Mouse (Mus musculus) hindbrain, embryonic 14.5 days (tissue): ENCODE results near the gene Ago1. TPM values are rescaled to one million over a fixed set of nuclear protein-coding genes. Genes with fewer than 3 reads are reported as not detected.
A peak's percentile ranks its signal among the peaks of the same experiment; 100 is the strongest.

Source experiments
- ATAC-seq: fragments of 200-750 bp; cut with Nextera tagmentation; 2 replicates; pipeline ENCODE4 v1.8.0; 2017; ENCODE audit warnings: moderate number of reproducible peaks, mild to moderate bottlenecking, moderate TSS enrichment, moderate library complexity; ENCODE audit not compliant: low FRiP score
- DNase-seq: peaks from one replicate; pipeline ENCODE4 v3.0.0-alpha.2; 2015; ENCODE audit warnings: low spot score
- H3K27ac ChIP-seq: fragments of 300-500 bp; sonication (generic); 2 replicates; pipeline ENCODE4 v1.5.1; 2014; ENCODE audit warnings: mild to moderate bottlenecking, moderate library complexity
- H3K27me3 ChIP-seq: fragments of 300-500 bp; sonication (generic); 2 replicates; pipeline ENCODE4 v1.6.1; 2014; ENCODE audit warnings: mild to moderate bottlenecking, low read length, mixed read lengths; ENCODE audit not compliant: control insufficient read depth, insufficient read depth
- H3K36me3 ChIP-seq: fragments of 300-500 bp; sonication (generic); replicated peaks from 2 replicates; pipeline ENCODE4 v1.6.1; 2014; ENCODE audit not compliant: control insufficient read depth, insufficient read depth
- H3K4me1 ChIP-seq: fragments of 300-500 bp; sonication (generic); replicated peaks from 2 replicates; pipeline ENCODE4 v1.6.1; 2014; ENCODE audit warnings: antibody characterized with exemption, low read length, mixed read lengths; ENCODE audit not compliant: control insufficient read depth, insufficient read depth
- H3K4me2 ChIP-seq: fragments of 300-500 bp; sonication (generic); replicated peaks from 2 replicates; pipeline ENCODE4 v1.6.1; 2014; ENCODE audit warnings: mild to moderate bottlenecking, moderate library complexity
- H3K4me3 ChIP-seq: fragments of 300-500 bp; sonication (generic); replicated peaks from 2 replicates; pipeline ENCODE4 v1.5.1; 2014; ENCODE audit warnings: mild to moderate bottlenecking, low read length
- H3K9ac ChIP-seq: fragments of 300-500 bp; sonication (generic); 2 replicates; pipeline ENCODE4 v1.6.1; 2014
- H3K9me3 ChIP-seq: fragments of 300-500 bp; sonication (generic); 2 replicates; pipeline ENCODE4 v1.6.1; 2016; ENCODE audit warnings: low read length; ENCODE audit not compliant: control insufficient read depth
- WGBS: fragments of 180-500 bp; shearing (Covaris S2); extraction: QIAGEN DNeasy Blood & Tissue Kit; methylation state at CpG from one replicate; pipeline ENCODE4 v1.1.7; 2014; 5-methylcytosine and 5-hydroxymethylcytosine counted together
- polyA plus RNA-seq: library from polyadenylated mRNA; unstranded; fragments of >200 nt; fragmentation: Nextera tagmentation; extraction: Ambion mirVana; gene quantifications from 2 replicates; pipeline ENCODE4 v1.2.1, GENCODE M21; 2014

The Ago1 gene
- polyA plus RNA-seq, 1 experiment from 2014 or later: 15.0 TPM

GRCm38 (mm10) chr4:126433175-126433574 lies 35.2 kb downstream of the Ago1 start:
- Histone ChIP-seq H3K4me3 (no peak overlapping the region), H3K36me3 (peaks cover 45% of the 10 kb centered on the region), H3K27me3 (no peaks in the 10 kb centered on the region), H3K4me2 (no peak overlapping the region), H3K4me1 (peaks cover 10% of the 10 kb centered on the region; the same call in 1 of the 2 replicates), H3K9me3 (no peaks in the 10 kb centered on the region), H3K9ac (no peak overlapping the region), H3K27ac (no peak overlapping the region)
- WGBS: 90% methylated on average over 4 of the region's 4 CpGs
- DNase-seq (no peak), ATAC-seq (no peak)

DNA sequence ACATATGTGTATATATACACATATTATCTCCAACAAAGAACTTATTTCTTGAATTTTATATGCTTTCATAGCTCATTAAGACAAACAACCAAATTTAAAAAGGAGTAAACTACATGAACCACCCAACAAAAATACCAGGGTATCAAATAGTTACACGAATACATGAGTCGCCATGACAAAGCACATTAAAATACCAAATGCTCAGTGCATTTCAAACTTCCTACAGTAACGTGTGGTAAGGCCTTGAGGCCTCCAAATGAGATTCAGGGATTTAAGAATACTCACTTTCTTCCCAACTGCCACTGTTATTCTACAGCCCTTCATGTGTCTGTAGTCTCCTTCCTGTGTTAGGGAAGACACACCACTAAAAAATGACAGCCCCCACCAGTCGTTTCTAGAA lies 36.6 kb downstream of the Ago1 start:
- ATAC-seq (no peak), DNase-seq (no peak)
- Histone ChIP-seq H3K27ac (no peak overlapping the region), H3K4me1 (peaks cover 11% of the 10 kb centered on the region; the same call in 1 of the 2 replicates), H3K27me3 (no peaks in the 10 kb centered on the region), H3K4me2 (no peak overlapping the region), H3K9ac (no peak overlapping the region), H3K36me3 (peaks cover 31% of the 10 kb centered on the region), H3K9me3 (no peaks in the 10 kb centered on the region), H3K4me3 (no peak overlapping the region)
- WGBS: 85% methylated on average over 4 of the region's 4 CpGs

- H3K36me3 ChIP-seq: peaks cover 9% of the 10 kb centered on the region
- under 1% methylated on average over 65 of the region's 65 CpGs for WGBS
- no peaks in the 10 kb centered on the region for H3K9me3 ChIP-seq
- peak within 1 kb of the TSS; percentile 75 for H3K4me3 ChIP-seq
- peaks cover 11% of the 10 kb centered on the region; the same call in 1 of the 2 replicates for H3K4me1 ChIP-seq
- H3K27ac ChIP-seq: peak within 1 kb of the TSS; percentile 90
- peak within 1 kb of the TSS; percentile 82 for H3K4me2 ChIP-seq
- no peaks in the 10 kb centered on the region for H3K27me3 ChIP-seq
- peak within 1 kb of the TSS; percentile 81 for H3K9ac ChIP-seq
- DNase-seq (peak; percentile 91), ATAC-seq (peak; percentile 95)
Measured at GRCm38 (mm10) chr4:126429347-126430079, 38.9 kb downstream of the Ago1 start, which contains the start of gene Ago3. Gene Ago3 (minus strand): TSS chr4:126429556.

DNA sequence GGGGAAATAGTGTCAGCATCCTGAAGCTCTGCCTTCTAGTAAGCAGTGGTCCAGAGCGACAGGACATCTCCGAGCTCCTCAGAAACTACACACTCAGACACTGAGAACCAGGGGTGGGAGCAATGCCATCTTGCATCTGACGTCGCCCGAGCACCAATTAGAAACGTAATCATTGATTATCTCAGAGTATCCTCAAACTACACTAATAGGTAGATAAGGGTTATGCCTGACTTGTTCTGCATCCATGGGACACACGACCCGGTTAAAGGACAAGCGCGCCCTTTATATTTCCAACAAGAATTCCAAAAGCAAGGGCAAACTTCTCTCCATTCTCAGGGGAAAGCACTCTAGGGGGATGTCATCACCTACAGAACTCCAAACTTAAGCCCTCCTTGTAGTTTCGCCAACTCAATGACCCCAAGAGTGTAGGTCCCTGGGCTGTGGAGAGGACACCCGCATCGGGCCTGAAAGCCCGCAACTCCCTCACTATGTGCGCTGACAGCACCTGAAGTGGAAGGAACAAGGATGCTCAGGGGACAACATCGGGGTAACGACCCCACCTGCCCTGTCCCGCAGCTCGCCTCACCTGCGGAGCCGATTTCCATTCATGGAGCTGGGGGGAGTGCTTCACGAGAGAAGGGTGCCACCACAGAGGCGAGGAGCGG lies 39.6 kb downstream of the Ago1 start:
- 0 out of 2 replicates have a peak, but pooled peaks cover 2% of the 10 kb centered on the region for H3K36me3 ChIP-seq
- peak; percentile 59 for ATAC-seq
- H3K4me3 ChIP-seq: peak overlapping the region; percentile 75
- H3K9ac ChIP-seq: peak overlapping the region; percentile 81
- H3K4me1 ChIP-seq: peaks cover 11% of the 10 kb centered on the region; the same call in 1 of the 2 replicates
- no peaks in the 10 kb centered on the region for H3K27me3 ChIP-seq
- H3K27ac ChIP-seq: peak overlapping the region; percentile 90
- 2% methylated on average over 24 of the region's 24 CpGs for WGBS
- H3K9me3 ChIP-seq: no peaks in the 10 kb centered on the region
- H3K4me2 ChIP-seq: peak overlapping the region; percentile 82
- DNase-seq: peak; percentile 28

- no peaks in the 10 kb centered on the region for H3K27me3 ChIP-seq
- no peaks in the 10 kb centered on the region for H3K36me3 ChIP-seq
- no peaks in the 10 kb centered on the region for H3K9me3 ChIP-seq
- no peak for DNase-seq
- no peak overlapping the region for H3K27ac ChIP-seq
- H3K9ac ChIP-seq: no peak overlapping the region
- no peak overlapping the region for H3K4me3 ChIP-seq
- H3K4me1 ChIP-seq: peaks cover 8% of the 10 kb centered on the region; the same call in 1 of the 2 replicates
- no peak for ATAC-seq
- WGBS: 78% methylated on average over 2 of the region's 2 CpGs
- no peak overlapping the region for H3K4me2 ChIP-seq
Measured at GRCm38 (mm10) chr4:126423866-126424265, 44.5 kb downstream of the Ago1 start.

- H3K27ac ChIP-seq: no peak overlapping the region
- H3K9ac ChIP-seq: no peak overlapping the region
- H3K36me3 ChIP-seq: peaks cover 13% of the 10 kb centered on the region; the same call in 1 of the 2 replicates
- DNase-seq (no peak), ATAC-seq (no peak)
- H3K27me3 ChIP-seq: no peaks in the 10 kb centered on the region
- H3K4me2 ChIP-seq: no peak overlapping the region
- no peaks in the 10 kb centered on the region for H3K9me3 ChIP-seq
- no peaks in the 10 kb centered on the region for H3K4me1 ChIP-seq
- no peak overlapping the region for H3K4me3 ChIP-seq
Measured at GRCm38 (mm10) chr4:126415707-126416106, 52.7 kb downstream of the Ago1 start.

DNA sequence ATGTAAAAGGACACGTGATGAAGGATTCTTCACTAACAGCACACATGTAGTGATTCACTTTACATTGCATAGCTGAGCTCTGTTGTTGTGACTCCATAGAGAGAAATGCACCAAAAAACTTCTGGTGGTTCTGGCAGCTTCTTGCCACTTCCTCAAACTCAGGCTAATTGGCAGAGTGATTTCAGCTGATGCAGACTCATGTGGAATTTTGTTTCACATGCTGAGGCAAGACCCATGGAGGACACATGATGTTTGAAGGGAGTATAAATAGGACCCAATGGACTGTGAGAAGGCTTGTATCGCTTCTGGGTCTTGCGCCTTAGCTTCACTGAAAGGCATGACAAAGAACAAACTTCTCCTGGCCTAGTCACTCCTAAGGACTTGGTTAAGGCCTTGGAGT lies 55.9 kb downstream of the Ago1 start:
- no peaks in the 10 kb centered on the region for H3K27me3 ChIP-seq
- no peak overlapping the region for H3K9ac ChIP-seq
- ATAC-seq: no peak
- DNase-seq: no peak
- WGBS: 93% methylated on average over 3 of the region's 3 CpGs
- H3K4me3 ChIP-seq: no peak overlapping the region
- no peak overlapping the region for H3K4me2 ChIP-seq
- no peaks in the 10 kb centered on the region for H3K4me1 ChIP-seq
- peaks cover 13% of the 10 kb centered on the region; the same call in 1 of the 2 replicates for H3K36me3 ChIP-seq
- no peak overlapping the region for H3K27ac ChIP-seq
- no peaks in the 10 kb centered on the region for H3K9me3 ChIP-seq

Other genes starting within 250 kb of the Ago1 start
- 84.2 and 90.0 TPM in 2 replicates for gene Map7d1, start 212.2 kb downstream of the Ago1 start, polyA plus RNA-seq
- gene Trappc3, start 206.3 kb downstream of the Ago1 start, polyA plus RNA-seq: 40.7 and 45.9 TPM in 2 replicates
- gene Col8a2, start 181.8 kb downstream of the Ago1 start, polyA plus RNA-seq: 8.1 and 9.9 TPM in 2 replicates
- gene Adprhl2, start 146.9 kb downstream of the Ago1 start, polyA plus RNA-seq: 56.4 and 57.9 TPM in 2 replicates
- gene Tekt2, start 142.9 kb downstream of the Ago1 start, polyA plus RNA-seq: 7.2 and 8.2 TPM in 2 replicates
- gene Ago3, start 39.0 kb downstream of the Ago1 start, polyA plus RNA-seq: 14.3 and 19.7 TPM in 2 replicates
- 8.8 and 9.8 TPM in 2 replicates for gene Ago4, start 64.9 kb upstream of the Ago1 start, polyA plus RNA-seq
- 3.7 and 5.8 TPM in 2 replicates for gene Clspn, start 88.4 kb upstream of the Ago1 start, polyA plus RNA-seq
- 15.6 and 16.8 TPM in 2 replicates for gene 5730409E04Rik, start 141.2 kb upstream of the Ago1 start, polyA plus RNA-seq
- gene Psmb2, start 209.0 kb upstream of the Ago1 start, polyA plus RNA-seq: 432 and 451 TPM in 2 replicates